Mouse (Mus musculus) WW6 (cell line): ENCODE results near the gene Lrig1.

ENCODE experiments used
- DNase-seq: peaks from one replicate; pipeline ENCODE4 v3.0.0-alpha.2; 2013; ENCODE audit warnings: low read depth, low spot score

Lrig1 gene

GRCm38 (mm10) chr6:94676840-94677239 is 23.1 kb downstream of the Lrig1 start:
- no peak for DNase-seq

- DNase-seq = no peak
Measured at GRCm38 (mm10) chr6:94676300-94676699, 23.7 kb downstream of the Lrig1 start.

GRCm38 (mm10) chr6:94672426-94672825 is 27.5 kb downstream of the Lrig1 start:
- DNase-seq = no peak

- no peak for DNase-seq
Measured at GRCm38 (mm10) chr6:94669370-94669769, 30.6 kb downstream of the Lrig1 start.

- DNase-seq = no peak
Measured at GRCm38 (mm10) chr6:94668204-94668863, 31.6 kb downstream of the Lrig1 start.

- no peak for DNase-seq
Measured at GRCm38 (mm10) chr6:94667131-94667530, 32.8 kb downstream of the Lrig1 start.

GRCm38 (mm10) chr6:94666432-94667119 is 33.4 kb downstream of the Lrig1 start:
- DNase-seq = no peak

- DNase-seq = no peak
Measured at GRCm38 (mm10) chr6:94665677-94666076, 34.3 kb downstream of the Lrig1 start.

GRCm38 (mm10) chr6:94665248-94665647 is 34.7 kb downstream of the Lrig1 start:
- DNase-seq = no peak

- no peak for DNase-seq
Measured at GRCm38 (mm10) chr6:94664000-94664399, 36.0 kb downstream of the Lrig1 start.

GRCm38 (mm10) chr6:94661923-94662322 is 38.0 kb downstream of the Lrig1 start:
- no peak for DNase-seq

GRCm38 (mm10) chr6:94661321-94661720 is 38.6 kb downstream of the Lrig1 start:
- DNase-seq = no peak

GRCm38 (mm10) chr6:94659886-94660333 is 40.0 kb downstream of the Lrig1 start:
- no peak for DNase-seq

- no peak for DNase-seq
Measured at GRCm38 (mm10) chr6:94658136-94658480, 41.9 kb downstream of the Lrig1 start.

GRCm38 (mm10) chr6:94657204-94658135 is 42.5 kb downstream of the Lrig1 start:
- DNase-seq = no peak

- DNase-seq = no peak
Measured at GRCm38 (mm10) chr6:94655818-94656478, 44.0 kb downstream of the Lrig1 start.

- DNase-seq = no peak
Measured at GRCm38 (mm10) chr6:94653388-94654316, 46.3 kb downstream of the Lrig1 start.

- no peak for DNase-seq
Measured at GRCm38 (mm10) chr6:94652659-94653213, 47.2 kb downstream of the Lrig1 start.

- DNase-seq = no peak
Measured at GRCm38 (mm10) chr6:94651541-94651940, 48.4 kb downstream of the Lrig1 start.

- DNase-seq = no peak
Measured at GRCm38 (mm10) chr6:94649637-94650036, 50.3 kb downstream of the Lrig1 start.
